Mouse (Mus musculus) hindbrain, embryonic 16.5 days (tissue): Measurements from ENCODE around the gene Pak3. TPM values are rescaled to one million over a fixed set of nuclear protein-coding genes. Genes with fewer than 3 reads are reported as not detected.
"Not testable (repeated sequence)": the region's sequence is repeated elsewhere in the genome, so short reads cannot be mapped to it uniquely, and the experiment has no call there.

ENCODE experiments used
- ATAC-seq: fragments of 200-750 bp; cut with Nextera tagmentation; 2 replicates; pipeline ENCODE4 v1.8.0; 2017; ENCODE audit warnings: moderate TSS enrichment, moderate library complexity
- H3K27ac ChIP-seq: fragments of 300-500 bp; sonication (generic); 2 replicates; pipeline ENCODE4 v1.5.1; 2014; ENCODE audit warnings: low read depth, mild to moderate bottlenecking, control low read depth, low read length, moderate library complexity
- H3K27me3 ChIP-seq: fragments of 300-500 bp; sonication (generic); replicated peaks from 2 replicates; pipeline ENCODE4 v1.6.1; 2014; ENCODE audit warnings: low read length; ENCODE audit not compliant: control insufficient read depth, insufficient read depth
- H3K36me3 ChIP-seq: fragments of 300-500 bp; sonication (generic); 2 replicates; pipeline ENCODE4 v1.6.1; 2014; ENCODE audit warnings: mild to moderate bottlenecking, low read length, moderate library complexity, mixed read lengths; ENCODE audit not compliant: control insufficient read depth, insufficient read depth
- H3K4me1 ChIP-seq: fragments of 300-500 bp; sonication (generic); 2 replicates; pipeline ENCODE4 v1.6.1; 2014; ENCODE audit warnings: low read depth, low read length; ENCODE audit not compliant: control insufficient read depth, insufficient read depth
- H3K4me2 ChIP-seq: fragments of 300-500 bp; sonication (generic); 2 replicates; pipeline ENCODE4 v1.6.1; 2014; ENCODE audit warnings: mild to moderate bottlenecking, low read length, control low read depth, moderate library complexity
- H3K4me3 ChIP-seq: fragments of 300-500 bp; sonication (generic); 2 replicates; pipeline ENCODE4 v1.5.1; 2014; ENCODE audit warnings: mild to moderate bottlenecking, low read length, control low read depth, moderate library complexity
- H3K9ac ChIP-seq: fragments of 300-500 bp; sonication (generic); 2 replicates; pipeline ENCODE4 v1.6.1; 2014; ENCODE audit warnings: low read depth, mild to moderate bottlenecking, control low read depth, low read length, moderate library complexity
- H3K9me3 ChIP-seq: fragments of 300-500 bp; sonication (generic); 2 replicates; pipeline ENCODE4 v1.6.1; 2014; ENCODE audit warnings: mild to moderate bottlenecking, low read length, moderate library complexity; ENCODE audit not compliant: control insufficient read depth
- WGBS: fragments of 180-500 bp; shearing (Covaris S2); extraction: QIAGEN DNeasy Blood & Tissue Kit; methylation state at CpG from one replicate; pipeline ENCODE4 v1.1.7; 2014; 5-methylcytosine and 5-hydroxymethylcytosine counted together
- polyA plus RNA-seq: library from polyadenylated mRNA; unstranded; fragments of >200 nt; fragmentation: Nextera tagmentation; extraction: Ambion mirVana; gene quantifications from 2 replicates; pipeline ENCODE4 v1.2.1, GENCODE M21; 2015

The Pak3 gene
- polyA plus RNA-seq = 239 and 252 TPM in 2 replicates

GRCm38 (mm10) chrX:143518168-143518901 is at the start of gene Pak3:
Gene Pak3 (plus strand): TSS chrX:143518591.
- peak within 1 kb of the TSS; percentile 60 for H3K9ac ChIP-seq

GRCm38 (mm10) chrX:143482866-143483265 is 35.5 kb upstream of the Pak3 start:
- Histone ChIP-seq H3K4me2 (no peak overlapping the region), H3K27ac (no peak overlapping the region), H3K27me3 (no peaks in the 10 kb centered on the region), H3K9me3 (no peaks in the 10 kb centered on the region), H3K36me3 (no peaks in the 10 kb centered on the region), H3K9ac (no peak overlapping the region), H3K4me3 (no peak overlapping the region), H3K4me1 (no peaks in the 10 kb centered on the region)
- peak; percentile 100 for ATAC-seq
- WGBS = 70% methylated on average over 3 of the region's 3 CpGs

More at GRCm38 (mm10) chrX:143518168-143518901, at the start of gene Pak3:
- H3K9me3 ChIP-seq = no peaks in the 10 kb centered on the region
- H3K4me3 ChIP-seq = peak within 1 kb of the TSS; percentile 49
- 23% methylated on average over 22 of the region's 23 CpGs for WGBS
- no peaks in the 10 kb centered on the region for H3K27me3 ChIP-seq
- H3K27ac ChIP-seq = peak within 1 kb of the TSS; percentile 88
- peak; percentile 89 for ATAC-seq
- H3K4me1 ChIP-seq = no peaks in the 10 kb centered on the region
- no peaks in the 10 kb centered on the region for H3K36me3 ChIP-seq
- H3K4me2 ChIP-seq = peak within 1 kb of the TSS; percentile 55

GRCm38 (mm10) chrX:143501053-143501695 is 17.2 kb upstream of the Pak3 start:
- H3K9ac ChIP-seq = no peak overlapping the region
- H3K36me3 ChIP-seq = no peaks in the 10 kb centered on the region
- ATAC-seq = no peak
- H3K4me3 ChIP-seq = no peak overlapping the region
- H3K27ac ChIP-seq = no peak overlapping the region
- H3K4me1 ChIP-seq = no peaks in the 10 kb centered on the region
- H3K4me2 ChIP-seq = no peak overlapping the region
- no peaks in the 10 kb centered on the region for H3K27me3 ChIP-seq
- 71% methylated on average over 4 of the region's 4 CpGs for WGBS
- no peaks in the 10 kb centered on the region for H3K9me3 ChIP-seq

GRCm38 (mm10) chrX:143501776-143502365 is 16.5 kb upstream of the Pak3 start:
- WGBS = 73% methylated on average over 5 of the region's 5 CpGs
- no peak overlapping the region for H3K4me2 ChIP-seq
- no peak for ATAC-seq
- no peak overlapping the region for H3K27ac ChIP-seq
- H3K9ac ChIP-seq = no peak overlapping the region
- H3K36me3 ChIP-seq = no peaks in the 10 kb centered on the region
- no peaks in the 10 kb centered on the region for H3K4me1 ChIP-seq
- no peaks in the 10 kb centered on the region for H3K9me3 ChIP-seq
- H3K4me3 ChIP-seq = no peak overlapping the region
- no peaks in the 10 kb centered on the region for H3K27me3 ChIP-seq

- no peaks in the 10 kb centered on the region for H3K9me3 ChIP-seq
- H3K4me3 ChIP-seq = peak overlapping the region; percentile 49
- peak overlapping the region; percentile 88 for H3K27ac ChIP-seq
- H3K36me3 ChIP-seq = no peaks in the 10 kb centered on the region
- no peaks in the 10 kb centered on the region for H3K27me3 ChIP-seq
- no peaks in the 10 kb centered on the region for H3K4me1 ChIP-seq
- H3K9ac ChIP-seq = peak overlapping the region; percentile 60
- H3K4me2 ChIP-seq = peak overlapping the region; percentile 55
- WGBS = 17% methylated on average over 7 of the region's 7 CpGs
- ATAC-seq = peak; percentile 82
Observed at GRCm38 (mm10) chrX:143518917-143519316, 526 bp downstream of the Pak3 start.

GRCm38 (mm10) chrX:143519454-143519853 is 1.1 kb downstream of the Pak3 start:
- not testable (repeated sequence) for H3K27ac ChIP-seq, ATAC-seq
- WGBS = 63% methylated on average over 5 of the region's 5 CpGs

GRCm38 (mm10) chrX:143520195-143520594 is 1.8 kb downstream of the Pak3 start:
- WGBS = 38% methylated on average over 1 of the region's 1 CpGs
- ATAC-seq = no peak
- no peaks in the 10 kb centered on the region for H3K36me3 ChIP-seq

More at GRCm38 (mm10) chrX:143519454-143519853, 1.1 kb downstream of the Pak3 start:
- H3K4me1 ChIP-seq, H3K36me3 ChIP-seq, H3K27me3 ChIP-seq, H3K9me3 ChIP-seq, H3K9ac ChIP-seq: not testable (repeated sequence)
- Histone ChIP-seq H3K4me2 (peak overlapping the region; percentile 55), H3K4me3 (peak overlapping the region; percentile 19)

GRCm38 (mm10) chrX:143532331-143532730 is 13.9 kb downstream of the Pak3 start:
- H3K4me3 ChIP-seq = no peak overlapping the region
- H3K4me2 ChIP-seq = no peak overlapping the region
- 81% methylated on average over 3 of the region's 3 CpGs for WGBS
- no peaks in the 10 kb centered on the region for H3K27me3 ChIP-seq
- H3K4me1 ChIP-seq = no peaks in the 10 kb centered on the region
- H3K9ac ChIP-seq = no peak overlapping the region
- no peaks in the 10 kb centered on the region for H3K36me3 ChIP-seq
- ATAC-seq = no peak
- H3K9me3 ChIP-seq = no peaks in the 10 kb centered on the region
- no peak overlapping the region for H3K27ac ChIP-seq

More at GRCm38 (mm10) chrX:143520195-143520594, 1.8 kb downstream of the Pak3 start:
- no peak overlapping the region for H3K4me3 ChIP-seq
- peak overlapping the region; percentile 55 for H3K4me2 ChIP-seq
- no peak overlapping the region for H3K27ac ChIP-seq
- H3K9ac ChIP-seq = no peak overlapping the region
- no peaks in the 10 kb centered on the region for H3K4me1 ChIP-seq
- no peaks in the 10 kb centered on the region for H3K9me3 ChIP-seq
- no peaks in the 10 kb centered on the region for H3K27me3 ChIP-seq

GRCm38 (mm10) chrX:143533574-143533973 is 15.2 kb downstream of the Pak3 start:
- H3K9me3 ChIP-seq = no peaks in the 10 kb centered on the region
- H3K4me3 ChIP-seq = no peak overlapping the region
- ATAC-seq = peak; percentile 52; the same call in 1 of the 2 replicates
- no peaks in the 10 kb centered on the region for H3K4me1 ChIP-seq
- no peak overlapping the region for H3K4me2 ChIP-seq
- H3K27me3 ChIP-seq = no peaks in the 10 kb centered on the region
- whole genome bisulfite sequencing = 36% methylated on average over 3 of the region's 3 CpGs
- no peaks in the 10 kb centered on the region for H3K36me3 ChIP-seq
- H3K9ac ChIP-seq = no peak overlapping the region
- H3K27ac ChIP-seq = no peak overlapping the region
